Mouse (Mus musculus) CD8-positive naive resting alpha-beta T cell, adult 2 months (primary cell): ENCODE results near the gene Tirap.
"Not testable (repeated sequence)": the region's sequence is repeated elsewhere in the genome, so short reads cannot be mapped to it uniquely, and the experiment has no call there.

ENCODE experiments used
- DNase-seq, 2 experiments: peaks; one replicate each; pipeline ENCODE4 v3.0.0; 2022; ENCODE audit warnings: low read depth in 2 of 2, low spot score in 2 of 2

The Tirap gene

DNA sequence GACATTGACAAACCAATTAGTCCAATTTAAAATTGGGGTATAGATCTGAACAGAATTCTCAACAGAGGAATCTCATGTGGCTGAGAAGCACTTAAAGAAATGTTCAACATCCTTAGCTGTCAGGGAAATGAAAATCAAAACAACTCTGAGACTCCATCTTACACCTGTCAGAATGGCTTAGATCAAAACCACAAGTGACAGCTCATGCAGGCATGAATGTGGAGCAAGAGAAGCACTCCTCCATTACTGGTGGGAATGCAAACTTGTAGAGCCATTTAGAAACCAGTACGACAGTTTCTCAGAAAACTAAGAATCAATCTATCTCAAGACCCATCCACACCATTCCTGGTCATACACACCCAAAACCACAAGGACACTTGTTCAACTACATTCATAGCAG is 47.2 kb downstream of the Tirap start:
- no peak for DNase-seq

DNA sequence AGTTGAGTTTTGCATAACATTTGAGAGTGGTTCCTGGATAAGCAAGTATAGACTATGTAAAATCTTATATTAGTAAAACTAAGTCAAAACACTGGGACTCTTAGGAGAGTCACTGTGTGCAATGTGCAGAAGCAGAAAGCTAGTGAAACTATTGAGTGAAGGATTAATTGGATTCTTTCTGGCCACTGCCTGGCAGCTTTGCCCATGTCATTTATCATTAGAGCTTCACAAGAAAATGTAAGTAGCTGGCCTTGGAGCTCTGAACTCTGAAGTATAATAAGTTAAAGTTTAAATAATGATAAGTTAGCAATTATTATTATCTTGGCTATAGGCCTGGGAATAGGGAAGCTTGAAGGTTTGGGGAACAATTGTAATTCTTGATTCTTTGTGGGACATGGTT is 51.3 kb downstream of the Tirap start:
- DNase-seq = not testable (repeated sequence)

DNA sequence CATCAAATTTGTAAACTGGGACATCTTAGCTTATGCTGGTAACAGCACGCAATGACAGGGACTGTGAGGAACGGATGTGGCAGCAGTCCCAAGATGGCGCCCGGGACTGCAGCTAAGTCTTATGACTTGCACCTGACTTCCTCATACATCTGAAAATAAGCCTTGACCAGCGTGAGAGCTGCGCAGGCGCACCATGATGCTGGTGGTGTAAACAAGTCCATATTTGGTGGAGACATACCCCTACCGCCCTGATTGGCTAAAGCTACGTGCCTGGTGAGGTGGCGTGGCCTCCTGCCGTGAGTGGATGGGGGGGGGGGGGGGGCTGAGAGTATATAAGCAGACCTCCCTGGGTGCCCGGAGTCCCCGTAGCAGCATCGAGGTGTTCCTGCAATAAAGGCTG is 52.8 kb downstream of the Tirap start:
- DNase-seq = not testable (repeated sequence)

DNA sequence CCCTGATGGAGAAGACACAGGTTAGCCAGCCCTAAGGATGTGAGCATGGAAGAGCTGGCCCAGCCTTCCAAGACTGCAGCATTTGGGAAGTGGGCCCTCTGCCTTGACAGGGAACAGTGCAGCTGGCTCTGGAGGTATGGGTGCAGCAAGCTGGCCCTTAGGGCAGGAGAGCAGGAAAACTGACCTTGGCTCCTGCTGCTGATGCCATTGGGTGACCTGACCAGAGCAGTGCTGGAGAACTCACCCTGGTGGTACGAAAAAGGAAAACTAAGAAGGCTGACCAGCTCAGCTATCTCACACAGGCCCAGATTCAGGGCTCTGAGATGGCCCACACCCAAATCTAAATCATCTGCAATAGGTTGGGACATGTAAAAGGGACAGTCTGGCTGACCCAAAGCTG is 54.3 kb downstream of the Tirap start:
- DNase-seq = no peak

DNA sequence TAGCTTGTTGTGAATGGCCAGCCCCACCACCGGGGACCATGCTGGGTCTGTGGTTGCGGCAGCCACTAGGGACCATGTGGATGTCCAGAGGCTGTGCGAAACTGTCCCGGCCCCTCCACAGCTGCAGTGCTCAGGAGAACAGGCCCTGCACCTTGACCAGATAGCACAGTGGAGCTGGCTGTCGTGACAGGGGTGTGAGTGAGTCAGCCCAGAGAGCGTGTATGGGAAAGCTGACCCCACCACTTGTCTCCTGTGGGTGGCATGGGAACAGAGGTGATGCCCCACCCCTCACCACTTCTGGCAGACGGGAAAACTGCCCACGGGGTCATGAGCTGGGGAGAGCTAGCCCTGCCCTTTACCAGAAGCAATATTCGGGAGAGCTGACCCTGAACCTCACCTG is 55.0 kb downstream of the Tirap start:
- no peak for DNase-seq

DNA sequence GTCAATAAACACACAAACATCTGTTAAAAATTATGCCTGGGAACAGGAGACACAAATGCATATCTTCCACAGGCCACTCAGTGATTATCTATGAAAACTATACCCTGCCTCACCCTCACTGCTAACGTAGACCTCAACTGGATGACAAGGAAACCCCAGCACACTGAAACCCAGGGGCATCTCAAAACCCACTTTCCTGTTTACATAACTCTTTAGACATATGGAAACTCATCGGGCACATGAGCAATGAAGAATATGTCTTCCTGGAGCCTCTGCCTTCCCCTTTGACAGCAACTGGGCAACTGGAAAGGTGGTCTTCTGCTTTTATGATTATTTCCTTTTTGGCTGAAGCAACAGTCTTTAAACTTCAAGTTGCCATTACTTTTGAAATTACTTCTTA is 57.9 kb downstream of the Tirap start:
- no peak for DNase-seq

DNA sequence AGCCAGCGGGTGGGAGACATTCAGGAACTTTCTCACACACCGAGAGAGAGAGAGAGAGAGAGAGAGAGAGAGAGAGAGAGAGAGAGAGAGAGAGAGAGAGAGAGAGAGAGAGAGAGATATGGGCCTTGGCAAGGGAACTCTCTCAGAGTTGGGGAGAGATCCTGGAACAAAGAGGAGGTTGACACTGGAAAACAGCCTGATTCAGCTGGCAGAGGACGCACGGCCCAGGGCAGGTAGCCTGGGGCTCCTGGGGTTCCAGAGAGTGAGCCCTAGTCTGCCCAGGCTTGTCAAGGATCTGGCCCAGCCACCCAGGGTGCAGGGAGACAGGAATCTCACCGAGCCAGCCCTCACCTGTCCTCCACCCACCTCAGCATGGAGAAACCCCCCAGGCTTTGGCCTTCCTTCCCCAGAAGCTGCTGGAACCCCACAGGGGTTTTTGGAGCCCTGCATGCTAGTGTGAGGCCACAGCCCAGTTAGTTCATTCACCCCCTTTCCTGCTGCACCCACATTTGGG is 60.8 kb downstream of the Tirap start:
- DNase-seq = no peak

DNA sequence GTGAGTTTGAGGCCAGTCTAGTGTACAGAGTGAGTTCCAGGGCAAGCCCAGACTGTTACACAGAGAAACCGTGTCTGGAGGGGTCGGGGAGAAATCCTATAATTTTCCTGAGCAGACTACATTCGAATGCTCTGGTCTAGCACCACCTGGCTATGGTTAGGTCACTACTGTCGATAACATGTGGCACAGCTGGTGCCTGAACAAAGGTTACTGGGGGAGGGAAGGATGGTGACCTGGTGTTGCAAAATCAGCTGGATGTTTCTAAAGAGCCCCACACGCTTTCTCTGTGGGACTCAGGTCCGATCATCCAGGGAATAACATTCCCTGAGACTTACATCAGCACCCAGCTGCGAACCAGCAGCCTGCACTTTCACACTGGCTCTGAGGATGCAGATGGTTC is 62.1 kb downstream of the Tirap start:
- DNase-seq = no peak

DNA sequence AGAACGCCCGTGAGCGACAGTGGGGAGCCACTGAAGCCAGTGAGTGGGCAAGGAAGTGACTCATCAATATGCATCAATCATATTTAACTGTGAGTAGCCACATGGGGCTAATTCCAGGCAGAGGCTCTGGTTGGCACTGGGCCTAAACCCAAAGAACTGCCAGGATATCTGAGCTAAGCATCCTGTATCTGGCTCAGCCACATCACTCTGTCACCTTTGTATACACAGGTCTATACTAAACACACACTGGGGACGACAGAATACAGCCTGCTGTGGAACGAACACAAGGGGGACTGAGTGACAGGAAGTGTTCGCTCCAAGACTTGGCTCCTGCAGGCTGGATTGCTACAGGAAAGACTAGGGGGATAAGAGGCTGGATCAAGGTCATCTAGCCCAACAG is 64.5 kb downstream of the Tirap start:
- no peak for DNase-seq
